Mouse (Mus musculus) 3T3-L1 (cell line): ENCODE results near the gene Cdc42se2.
A peak's percentile ranks its signal among the peaks of the same experiment; 100 is the strongest.

Experiments
- DNase-seq: peaks from one replicate; pipeline ENCODE4 v3.0.0-alpha.2; 2015; ENCODE audit warnings: low read depth, low spot score

The Cdc42se2 gene

GRCm38 (mm10) chr11:54755148-54755664 is 32.3 kb downstream of the Cdc42se2 start:
- DNase-seq, result peak; percentile 47

GRCm38 (mm10) chr11:54754301-54755147 is 33.0 kb downstream of the Cdc42se2 start:
- no peak for DNase-seq

GRCm38 (mm10) chr11:54751502-54751901 is 36.0 kb downstream of the Cdc42se2 start:
- no peak for DNase-seq

- peak; percentile 64 for DNase-seq
Measured at GRCm38 (mm10) chr11:54748891-54749290, 38.6 kb downstream of the Cdc42se2 start.

- DNase-seq, result peak; percentile 21
Measured at GRCm38 (mm10) chr11:54744231-54744630, 43.2 kb downstream of the Cdc42se2 start.

GRCm38 (mm10) chr11:54741330-54741729 is 46.1 kb downstream of the Cdc42se2 start:
- no peak for DNase-seq

GRCm38 (mm10) chr11:54739012-54739750 is 48.3 kb downstream of the Cdc42se2 start:
- no peak for DNase-seq

- DNase-seq, result no peak
Measured at GRCm38 (mm10) chr11:54736903-54737302, 50.6 kb downstream of the Cdc42se2 start.

- DNase-seq, result no peak
Measured at GRCm38 (mm10) chr11:54735114-54735513, 52.4 kb downstream of the Cdc42se2 start.

- no peak for DNase-seq
Measured at GRCm38 (mm10) chr11:54733546-54733945, 53.9 kb downstream of the Cdc42se2 start.

GRCm38 (mm10) chr11:54731367-54731766 is 56.1 kb downstream of the Cdc42se2 start:
- no peak for DNase-seq

GRCm38 (mm10) chr11:54730931-54731330 is 56.5 kb downstream of the Cdc42se2 start:
- DNase-seq, result no peak

GRCm38 (mm10) chr11:54729311-54729710 is 58.2 kb downstream of the Cdc42se2 start:
- no peak for DNase-seq

GRCm38 (mm10) chr11:54728371-54728770 is 59.1 kb downstream of the Cdc42se2 start:
- DNase-seq, result no peak

- DNase-seq, result peak; percentile 30
Measured at GRCm38 (mm10) chr11:54727327-54727901, 60.1 kb downstream of the Cdc42se2 start.

- no peak for DNase-seq
Measured at GRCm38 (mm10) chr11:54726571-54727062, 60.9 kb downstream of the Cdc42se2 start.

- peak; percentile 28 for DNase-seq
Measured at GRCm38 (mm10) chr11:54724353-54725034, 63.0 kb downstream of the Cdc42se2 start.

- DNase-seq, result no peak
Measured at GRCm38 (mm10) chr11:54722057-54722456, 65.4 kb downstream of the Cdc42se2 start.

- peak; percentile 14 for DNase-seq
Measured at GRCm38 (mm10) chr11:54718601-54719000, 68.9 kb downstream of the Cdc42se2 start.

GRCm38 (mm10) chr11:54717893-54718292 is 69.6 kb downstream of the Cdc42se2 start:
- no peak for DNase-seq

GRCm38 (mm10) chr11:54712849-54713248 is 74.6 kb downstream of the Cdc42se2 start:
- DNase-seq, result no peak
